Mouse (Mus musculus) ES-Bruce4 (cell line): ENCODE measurements at regions not wholly inside any gene's neighbourhood (a gene's known extent, or its start where the extent isn't known, plus 50 kb on each side); places are given as distances from the start of the nearest gene placed in this dataset.

Experiments
- CTCF ChIP-seq: IDR thresholded peaks from one replicate; pipeline ENCODE4 v1.8.1; 2011; ENCODE audit warnings: low read depth, low read length
- EP300 ChIP-seq: IDR thresholded peaks from 2 replicates; pipeline ENCODE4 v1.6.1; 2011; ENCODE audit warnings: low read depth, low read length; ENCODE audit not compliant: insufficient read depth
- POLR2A ChIP-seq: IDR thresholded peaks from one replicate; pipeline ENCODE4 v1.8.1; 2011; ENCODE audit warnings: low read length; ENCODE audit not compliant: insufficient read depth

GRCm38 (mm10) chr1:61414772-61415171 lies 223.9 kb upstream of the Pard3b start:
- no peak for TF ChIP-seq CTCF
- no peak for TF ChIP-seq POLR2A
- no peak for TF ChIP-seq EP300
